Mouse (Mus musculus) adrenal gland, postnatal 36 days (tissue): ENCODE results near the gene Ero1l. TPM values are rescaled to one million over a fixed set of nuclear protein-coding genes. Genes with fewer than 3 reads are reported as not detected.

Source experiments
- DNase-seq, 2 experiments: peaks; one replicate each; pipeline ENCODE4 v3.0.0; 2021; ENCODE audit warnings: mixed read lengths in 1 of 2
- total RNA-seq, 2 experiments: library from RNA; stranded (reverse); gene quantifications; 2 replicates each; pipeline ENCODE4 v1.2.3; 2021

Ero1l gene
- total RNA-seq, 2 experiments from 2014 or later = 29.6 to 43.5 TPM

- DNase-seq = no peak
Measured at GRCm38 (mm10) chr14:45305852-45306251, 12.7 kb downstream of the Ero1l start.

- DNase-seq = no peak
Measured at GRCm38 (mm10) chr14:45304389-45304788, 14.2 kb downstream of the Ero1l start.

DNA sequence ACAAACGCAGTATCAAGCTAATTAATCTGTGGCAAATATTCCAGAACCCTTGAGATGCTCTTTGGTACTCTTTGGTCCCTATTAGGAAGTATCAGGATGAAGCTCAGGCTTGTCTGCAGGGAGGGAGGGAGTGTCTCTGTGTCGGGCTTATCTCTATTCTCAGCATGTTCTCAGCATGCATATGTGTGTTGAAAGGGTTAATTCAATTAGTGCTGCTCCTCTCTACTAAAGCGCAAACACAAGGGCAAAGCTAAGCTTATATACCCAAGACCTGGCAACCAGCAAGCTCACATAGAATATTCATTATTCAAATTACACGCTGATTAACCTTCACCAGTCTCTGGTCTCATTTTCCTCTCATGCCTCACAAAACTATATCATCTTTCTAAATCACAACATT, 14.6 kb downstream of the Ero1l start:
- no peak for DNase-seq

DNA sequence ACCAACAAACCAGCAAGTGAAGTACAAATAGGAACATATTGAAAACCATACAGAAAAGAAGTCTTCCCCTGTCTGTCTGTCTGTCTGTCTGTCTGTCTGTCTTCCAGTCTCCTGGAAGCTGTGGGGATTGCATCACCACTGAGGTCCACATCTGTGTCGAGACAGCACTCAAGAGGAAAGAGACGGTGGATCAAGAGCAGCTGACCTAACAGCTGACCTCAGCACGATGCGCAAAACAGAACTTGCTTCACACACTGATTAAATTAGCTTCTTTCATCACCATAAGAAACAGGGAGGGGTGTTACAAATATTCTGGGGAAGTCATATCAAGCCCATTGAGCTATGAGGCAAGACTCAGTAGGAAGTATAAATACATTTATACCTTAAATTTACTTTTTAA, 27.0 kb downstream of the Ero1l start:
- DNase-seq = no peak

GRCm38 (mm10) chr14:45282066-45282465, 36.5 kb downstream of the Ero1l start:
- no peak for DNase-seq

- no peak for DNase-seq
Measured at GRCm38 (mm10) chr14:45275816-45276215, 42.8 kb downstream of the Ero1l start.

- no peak for DNase-seq
Measured at GRCm38 (mm10) chr14:45263831-45264592, 54.6 kb downstream of the Ero1l start.

GRCm38 (mm10) chr14:45251548-45252076, 67.0 kb downstream of the Ero1l start:
- DNase-seq = no peak

DNA sequence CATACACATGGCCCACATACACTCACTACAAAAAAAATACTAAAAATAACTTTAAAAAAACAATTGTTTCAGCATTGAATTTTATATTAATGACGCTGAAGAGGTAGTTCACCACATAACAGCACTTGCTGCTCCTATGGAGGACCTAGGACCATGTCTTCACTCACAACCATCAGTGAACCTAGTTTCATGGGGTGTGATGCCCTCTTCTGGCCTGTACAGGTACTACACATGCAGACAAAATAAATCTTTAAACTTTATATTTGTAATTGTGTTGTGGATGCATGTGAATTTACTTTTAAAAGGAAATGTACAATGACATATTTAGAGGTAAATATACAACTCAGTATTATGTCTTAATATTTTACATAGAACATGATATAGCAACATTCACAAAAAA, 77.0 kb downstream of the Ero1l start:
- DNase-seq = peak in 1 of 2 experiments; percentile 4

DNA sequence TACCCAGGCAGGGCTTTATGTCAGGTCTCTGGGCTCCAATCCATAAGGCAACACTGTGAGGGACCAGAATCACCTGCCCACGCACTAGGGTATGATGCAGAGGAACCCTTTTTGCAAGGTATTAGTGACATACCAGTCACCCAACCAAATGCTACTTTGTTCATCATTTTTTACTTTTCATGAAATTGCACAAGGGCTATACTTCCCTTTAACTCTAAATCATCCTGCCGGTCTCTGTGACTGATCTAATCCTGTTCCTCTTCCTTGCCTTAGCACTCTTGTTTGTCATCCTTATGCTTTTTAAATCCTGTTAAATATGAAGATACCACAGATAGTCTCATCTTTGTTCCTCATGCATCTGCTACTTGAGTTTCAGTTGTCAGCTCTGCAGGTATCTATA, 79.5 kb downstream of the Ero1l start:
- no peak for DNase-seq

Other genes with a start within 250 kb of the Ero1l start
- 1 to 10 TPM in 1 of 2 experiments, under 1 TPM in 1; 0.82 to 1.0 TPM for gene Gpr137c, start 99.1 kb downstream of the Ero1l start, total RNA-seq
- 10 to 100 TPM; 15.0 to 18.0 TPM for gene Txndc16, start 98.4 kb downstream of the Ero1l start, total RNA-seq
- 100 to 1,000 TPM; 124 to 134 TPM for gene Psmc6, start 11.0 kb upstream of the Ero1l start, total RNA-seq
- gene Styx, start 32.3 kb upstream of the Ero1l start, total RNA-seq = 10 to 100 TPM; 25.2 to 29.8 TPM
- 10 to 100 TPM; 31.1 to 35.8 TPM for gene Gnpnat1, start 86.1 kb upstream of the Ero1l start, total RNA-seq
- 100 to 1,000 TPM; 105 to 134 TPM for gene Fermt2, start 211.3 kb upstream of the Ero1l start, total RNA-seq